Mouse (Mus musculus) G1E (cell line): ENCODE measurements at regions not wholly inside any gene's neighbourhood (a gene's known extent, or its start where the extent isn't known, plus 50 kb on each side); places are given as distances from the start of the nearest gene placed in this dataset.

ENCODE experiments used
- CTCF ChIP-seq: IDR thresholded peaks from 2 replicates; pipeline ENCODE4 v1.5.1; 2012; ENCODE audit warnings: low read depth, low read length, inconsistent platforms, mixed read lengths
- GATA1 ChIP-seq: IDR thresholded peaks from 2 replicates; pipeline ENCODE4 v1.6.1; 2012; ENCODE audit warnings: borderline replicate concordance, low read length, inconsistent platforms, mixed read lengths
- POLR2AphosphoS5 ChIP-seq: IDR thresholded peaks from 2 replicates; pipeline ENCODE4 v1.6.1; 2012; ENCODE audit warnings: low read depth, low read length, inconsistent platforms; ENCODE audit not compliant: insufficient replicate concordance
- TAL1 ChIP-seq: conservative IDR thresholded peaks from 2 replicates; pipeline ENCODE4 v1.6.1; 2012; ENCODE audit warnings: low read depth, low read length, inconsistent platforms, mixed read lengths

DNA sequence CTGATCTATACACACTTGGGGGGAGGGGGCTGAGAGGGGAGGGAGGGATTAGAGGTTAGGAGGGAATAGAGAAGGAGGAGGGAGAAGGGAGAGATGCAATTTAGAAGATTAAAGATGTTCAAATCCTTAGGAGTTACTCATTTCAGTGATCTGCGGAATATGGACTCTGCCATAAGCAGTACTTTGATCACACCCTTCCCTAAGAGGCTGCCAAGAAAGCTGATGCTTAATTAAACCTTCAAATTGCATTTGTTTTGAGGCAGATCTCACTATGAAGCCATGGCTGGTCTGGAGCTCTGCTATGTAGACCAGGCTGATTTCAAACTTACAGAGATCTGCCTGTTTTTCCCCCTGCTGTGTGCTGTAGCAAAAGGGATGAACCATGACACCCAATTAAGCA is 338.2 kb upstream of the Adamts9 start:
- TF ChIP-seq GATA1 (no peak), CTCF (no peak), POLR2AphosphoS5 (no peak), TAL1 (no peak)
